Mouse (Mus musculus): ENCODE data around the gene Psmc3.

- TF ChIP-seq GABPA (IDR thresholded peaks at IDR 0.05; ENCODE audit: insufficient replicate concordance, low read depth, low read length), result no peak
- no peak for TF ChIP-seq POLR2A (IDR thresholded peaks at IDR 0.05; ENCODE audit: low read depth, low read length)
- TF ChIP-seq HCFC1 (IDR thresholded peaks at IDR 0.05; ENCODE audit: low read depth, low read length), result no peak
- TF ChIP-seq RAD21 (IDR thresholded peaks at IDR 0.05; ENCODE audit: low read depth, low read length), result no peak; the same call in none of the 2 replicates
- TF ChIP-seq CTCF (conservative IDR thresholded peaks at IDR 0.05 in 1 of 2, IDR thresholded peaks at IDR 0.05 in 1 of 2; ENCODE audit: low read depth in 2 of 2, low read length in 2 of 2), result peak; percentile 76 to 99
Observed at GRCm38 (mm10) chr2:91101124-91101740, 47.4 kb downstream of the Psmc3 start.

All from CH12.LX (cell line).